Mouse (Mus musculus) spleen, postnatal 4 days (tissue): ENCODE measurements at regions not wholly inside any gene's neighbourhood (a gene's known extent, or its start where the extent isn't known, plus 50 kb on each side); places are given as distances from the start of the nearest gene placed in this dataset.
A peak's percentile ranks its signal among the peaks of the same experiment; 100 is the strongest.

Experiments used
- DNase-seq, 2 experiments: peaks; one replicate each; pipeline ENCODE4 v3.0.0; 2022; ENCODE audit warnings: low spot score in 2 of 2

GRCm38 (mm10) chr8:26844809-26845143, 132.3 kb upstream of the Zfp703 start:
- peak in 1 of 2 experiments; percentile 57 for DNase-seq

- DNase-seq, result no peak
These were observed 131.5 kb upstream of the Zfp703 start for GRCm38 (mm10) chr8:26845481-26846194.

GRCm38 (mm10) chr8:26847009-26847408, 130.1 kb upstream of the Zfp703 start:
- no peak for DNase-seq

GRCm38 (mm10) chr8:26848098-26848772, 128.9 kb upstream of the Zfp703 start:
- no peak for DNase-seq

GRCm38 (mm10) chr8:26848955-26849684, 128.0 kb upstream of the Zfp703 start:
- no peak for DNase-seq

GRCm38 (mm10) chr8:26851871-26852800, 125.0 kb upstream of the Zfp703 start:
- DNase-seq, result no peak

- no peak for DNase-seq
These were observed 124.2 kb upstream of the Zfp703 start for GRCm38 (mm10) chr8:26852921-26853320.

- no peak for DNase-seq
These were observed 122.4 kb upstream of the Zfp703 start for GRCm38 (mm10) chr8:26854557-26855238.

GRCm38 (mm10) chr8:26855256-26855655, 121.9 kb upstream of the Zfp703 start:
- no peak for DNase-seq

GRCm38 (mm10) chr8:26864571-26864970, 112.6 kb upstream of the Zfp703 start:
- no peak for DNase-seq

- no peak for DNase-seq
These were observed 112.2 kb upstream of the Zfp703 start for GRCm38 (mm10) chr8:26864971-26865370.

- DNase-seq, result no peak
These were observed 108.8 kb upstream of the Zfp703 start for GRCm38 (mm10) chr8:26868101-26868848.

GRCm38 (mm10) chr8:26868849-26869110, 108.3 kb upstream of the Zfp703 start:
- DNase-seq, result no peak

GRCm38 (mm10) chr8:26871838-26872237, 105.3 kb upstream of the Zfp703 start:
- no peak for DNase-seq

- DNase-seq, result no peak
These were observed 104.7 kb upstream of the Zfp703 start for GRCm38 (mm10) chr8:26872382-26872781.

- DNase-seq, result no peak
These were observed 104.3 kb upstream of the Zfp703 start for GRCm38 (mm10) chr8:26872815-26873214.

- DNase-seq, result no peak
These were observed 96.9 kb upstream of the Zfp703 start for GRCm38 (mm10) chr8:26880177-26880576.

GRCm38 (mm10) chr8:26881268-26882120, 95.6 kb upstream of the Zfp703 start:
- DNase-seq, result no peak

- DNase-seq, result no peak
These were observed 94.5 kb upstream of the Zfp703 start for GRCm38 (mm10) chr8:26882616-26883015.

GRCm38 (mm10) chr8:26883285-26883684, 93.8 kb upstream of the Zfp703 start:
- DNase-seq, result no peak
